Mouse (Mus musculus): Measurements from ENCODE around the gene Usp2. TPM values are rescaled to one million over a fixed set of nuclear protein-coding genes. Genes with fewer than 3 reads are reported as not detected.
A peak's percentile ranks its signal among the peaks of the same experiment; 100 is the strongest.

Gene Usp2
- polyA plus RNA-seq, 1 experiment from 2014 or later: 7.3 TPM

DNA sequence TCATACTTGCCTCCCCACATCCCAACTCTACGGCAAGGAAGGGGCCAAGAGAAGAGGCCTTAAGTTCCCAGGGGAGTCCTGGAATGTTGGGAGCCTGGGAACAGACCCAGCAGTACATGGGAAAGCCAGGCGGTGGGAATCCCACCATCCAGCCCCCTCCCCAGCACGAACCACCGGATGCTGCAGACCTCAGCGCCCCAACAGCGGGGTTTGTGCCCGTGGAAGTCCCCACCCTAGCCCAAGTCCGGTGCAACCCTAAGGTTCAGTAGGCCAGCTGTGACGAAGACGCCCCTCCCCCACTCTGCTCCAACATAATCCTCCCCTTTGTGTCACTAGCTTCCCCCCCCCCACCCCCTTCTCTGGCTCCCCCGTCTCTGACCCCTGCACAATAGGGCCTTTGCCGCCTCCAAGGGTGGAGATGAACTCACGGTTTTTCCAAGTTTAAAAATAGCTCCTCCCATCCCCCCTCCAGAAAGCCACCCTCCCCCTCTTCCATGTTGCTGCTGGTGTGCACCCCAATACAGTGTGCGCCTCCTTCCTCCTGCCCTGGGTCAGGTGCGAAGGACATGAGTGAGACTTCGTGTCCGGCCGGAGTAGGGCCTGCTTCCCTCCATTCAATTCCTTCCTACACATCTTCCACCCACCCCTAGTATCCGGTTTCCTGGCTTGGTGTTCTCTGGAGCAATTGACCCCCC is 63.9 kb downstream of the Usp2 start:
- peak overlapping the region; percentile 30 for H3K4me3 ChIP-seq (ENCODE audit: low read depth, low read length)
- peaks cover 40% of the 10 kb centered on the region for H3K4me1 ChIP-seq (ENCODE audit: control insufficient read depth, insufficient read depth, low read length)
- H3K9me3 ChIP-seq (ENCODE audit: control insufficient read depth, low read length): no peaks in the 10 kb centered on the region
- DNase-seq (ENCODE audit: low spot score, missing footprints): peak; percentile 96
- H3K4me2 ChIP-seq: peak overlapping the region; percentile 67
- peak; percentile 63 for ATAC-seq (ENCODE audit: low FRiP score)
- no peaks in the 10 kb centered on the region for H3K36me3 ChIP-seq (ENCODE audit: control insufficient read depth, insufficient read depth, low read length)
- peak overlapping the region; percentile 77 for H3K27ac ChIP-seq (ENCODE audit: low read depth, low read length)
- H3K27me3 ChIP-seq (ENCODE audit: control insufficient read depth, insufficient read depth, low read length): peaks cover 24% of the 10 kb centered on the region
- peak overlapping the region; percentile 64 for H3K9ac ChIP-seq (ENCODE audit: low read length)
- 6% methylated on average over 19 of the region's 19 CpGs for WGBS

- H3K9ac ChIP-seq (ENCODE audit: low read length): peak overlapping the region; percentile 64; the same call in 1 of the 2 replicates
- ATAC-seq (ENCODE audit: low FRiP score) (no peak), DNase-seq (ENCODE audit: low spot score, missing footprints) (no peak)
- H3K4me3 ChIP-seq (ENCODE audit: low read depth, low read length): no peak overlapping the region
- H3K9me3 ChIP-seq (ENCODE audit: control insufficient read depth, low read length): no peaks in the 10 kb centered on the region
- no peak overlapping the region for H3K4me2 ChIP-seq
- WGBS: 32% methylated on average over 7 of the region's 7 CpGs
- H3K27ac ChIP-seq (ENCODE audit: low read depth, low read length): no peak overlapping the region; the same call in 1 of the 2 replicates
- no peaks in the 10 kb centered on the region for H3K36me3 ChIP-seq (ENCODE audit: control insufficient read depth, insufficient read depth, low read length)
- peaks cover 28% of the 10 kb centered on the region for H3K27me3 ChIP-seq (ENCODE audit: control insufficient read depth, insufficient read depth, low read length)
- H3K4me1 ChIP-seq (ENCODE audit: control insufficient read depth, insufficient read depth, low read length): peaks cover 40% of the 10 kb centered on the region
Observed at GRCm38 (mm10) chr9:44131276-44131590, 64.4 kb downstream of the Usp2 start.

DNA sequence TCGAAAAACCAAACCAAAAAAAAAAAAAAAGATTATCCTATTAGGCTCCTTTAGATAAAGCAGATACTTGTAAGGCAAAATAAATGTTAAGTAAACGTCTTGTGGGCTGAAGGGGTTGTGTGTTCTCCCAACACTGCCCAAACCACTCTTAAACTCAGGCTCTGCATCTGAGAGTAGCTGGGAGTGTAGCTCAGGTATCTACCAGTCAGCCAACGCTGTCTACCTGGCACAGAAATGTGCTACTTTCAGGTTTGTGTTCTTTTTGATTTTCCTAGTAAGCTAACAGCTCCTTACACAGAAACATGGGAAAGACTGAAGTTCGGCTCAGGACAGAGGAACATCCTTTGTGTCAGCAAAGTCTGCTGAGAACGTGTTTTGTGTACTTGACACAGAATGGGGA is 65.4 kb downstream of the Usp2 start:
- Histone ChIP-seq H3K4me3 (ENCODE audit: low read depth, low read length) (no peak overlapping the region), H3K9ac (ENCODE audit: low read length) (no peak overlapping the region), H3K4me1 (ENCODE audit: control insufficient read depth, insufficient read depth, low read length) (peaks cover 40% of the 10 kb centered on the region), H3K27me3 (ENCODE audit: control insufficient read depth, insufficient read depth, low read length) (peaks cover 28% of the 10 kb centered on the region), H3K4me2 (no peak overlapping the region), H3K9me3 (ENCODE audit: control insufficient read depth, low read length) (no peaks in the 10 kb centered on the region), H3K27ac (ENCODE audit: low read depth, low read length) (no peak overlapping the region), H3K36me3 (ENCODE audit: control insufficient read depth, insufficient read depth, low read length) (no peaks in the 10 kb centered on the region)
- WGBS: 61% methylated on average over 5 of the region's 5 CpGs
- DNase-seq (ENCODE audit: low spot score, missing footprints) (peak; percentile 76), ATAC-seq (ENCODE audit: low FRiP score) (no peak)

DNA sequence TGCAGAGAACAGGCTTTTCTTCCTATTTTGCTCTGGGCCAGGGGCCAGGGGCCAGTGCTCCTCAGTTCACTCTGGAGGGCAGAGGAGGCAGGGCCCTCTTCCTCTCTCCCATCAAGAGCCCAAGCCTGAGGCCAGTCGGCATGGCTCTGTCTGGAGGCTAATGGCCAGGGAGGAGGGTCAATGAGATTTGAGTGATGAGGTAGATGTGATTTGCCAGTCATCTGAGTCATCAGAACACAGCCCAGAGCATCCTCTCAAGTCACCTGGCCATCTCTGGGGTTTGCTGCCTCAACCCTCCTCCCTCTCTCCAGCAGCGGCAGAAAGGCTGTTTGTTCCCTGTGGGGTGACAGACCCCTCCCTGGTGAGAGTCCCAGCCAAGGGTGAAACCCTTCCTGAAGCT is 66.5 kb downstream of the Usp2 start:
- H3K4me2 ChIP-seq: peak overlapping the region; percentile 77; the same call in 1 of the 2 replicates
- no peaks in the 10 kb centered on the region for H3K36me3 ChIP-seq (ENCODE audit: control insufficient read depth, insufficient read depth, low read length)
- H3K4me1 ChIP-seq (ENCODE audit: control insufficient read depth, insufficient read depth, low read length): peaks cover 40% of the 10 kb centered on the region
- DNase-seq (ENCODE audit: low spot score, missing footprints) (peak; percentile 85), ATAC-seq (ENCODE audit: low FRiP score) (no peak)
- whole genome bisulfite sequencing: 29% methylated on average over 2 of the region's 2 CpGs
- peaks cover 28% of the 10 kb centered on the region for H3K27me3 ChIP-seq (ENCODE audit: control insufficient read depth, insufficient read depth, low read length)
- H3K4me3 ChIP-seq (ENCODE audit: low read depth, low read length): no peak overlapping the region; the same call in 1 of the 2 replicates
- no peak overlapping the region for H3K9ac ChIP-seq (ENCODE audit: low read length)
- no peaks in the 10 kb centered on the region for H3K9me3 ChIP-seq (ENCODE audit: control insufficient read depth, low read length)
- no peak overlapping the region; the same call in 1 of the 2 replicates for H3K27ac ChIP-seq (ENCODE audit: low read depth, low read length)

DNA sequence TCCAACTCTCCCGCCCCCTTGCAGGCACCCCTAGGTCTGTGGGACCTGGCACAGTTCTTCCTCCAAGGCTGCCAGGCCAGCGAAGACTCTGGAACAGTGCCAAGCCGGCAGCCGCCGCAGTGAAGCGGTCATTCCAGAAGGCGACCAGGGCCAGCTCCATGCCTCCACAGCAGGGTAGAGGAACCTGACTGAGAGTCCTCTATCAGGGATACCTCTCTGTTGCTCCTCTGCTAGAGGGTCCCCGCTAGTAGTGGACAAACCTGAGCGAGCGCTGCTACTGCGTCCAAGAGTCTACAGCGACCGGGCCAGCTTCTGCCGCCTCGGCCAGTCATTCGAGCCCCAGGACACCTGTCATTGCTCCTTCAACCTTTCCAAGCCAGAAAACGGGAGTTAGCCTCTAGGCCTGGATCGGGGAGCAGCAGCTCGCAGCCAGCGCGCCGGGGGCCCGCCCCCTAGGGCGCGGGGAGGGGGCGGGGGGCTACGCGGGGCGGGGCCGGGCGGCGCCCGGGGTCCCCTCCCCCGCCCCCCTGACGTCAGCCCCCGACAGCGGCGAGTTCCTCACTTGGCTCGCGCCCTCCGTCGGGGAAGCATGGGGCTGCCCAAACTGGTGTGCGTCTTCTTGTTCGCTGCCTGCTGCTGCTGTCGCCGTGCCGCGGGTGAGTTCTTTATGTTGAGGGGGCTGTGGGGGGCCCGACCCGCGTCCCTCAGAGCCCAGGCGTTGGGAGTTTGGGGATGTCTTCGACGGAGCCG is 67.5 kb downstream of the Usp2 start, which contains the start of gene Mcam:
TSS of gene Mcam (plus strand) at position 369 of the 750 bp plus-strand sequence.
- Histone ChIP-seq H3K9me3 (ENCODE audit: control insufficient read depth, low read length) (no peaks in the 10 kb centered on the region), H3K4me2 (peak within 1 kb of the TSS; percentile 77), H3K4me1 (ENCODE audit: control insufficient read depth, insufficient read depth, low read length) (peaks cover 40% of the 10 kb centered on the region), H3K27ac (ENCODE audit: low read depth, low read length) (no peak within 1 kb of the TSS), H3K36me3 (ENCODE audit: control insufficient read depth, insufficient read depth, low read length) (no peaks in the 10 kb centered on the region), H3K4me3 (ENCODE audit: low read depth, low read length) (peak within 1 kb of the TSS; percentile 46), H3K9ac (ENCODE audit: low read length) (peak within 1 kb of the TSS; percentile 60), H3K27me3 (ENCODE audit: control insufficient read depth, insufficient read depth, low read length) (peaks cover 28% of the 10 kb centered on the region)
- WGBS: 1% methylated on average over 51 of the region's 55 CpGs
- ATAC-seq (ENCODE audit: low FRiP score): peak; percentile 20; the same call in 1 of the 2 replicates
- DNase-seq (ENCODE audit: low spot score, missing footprints): peak; percentile 92

DNA sequence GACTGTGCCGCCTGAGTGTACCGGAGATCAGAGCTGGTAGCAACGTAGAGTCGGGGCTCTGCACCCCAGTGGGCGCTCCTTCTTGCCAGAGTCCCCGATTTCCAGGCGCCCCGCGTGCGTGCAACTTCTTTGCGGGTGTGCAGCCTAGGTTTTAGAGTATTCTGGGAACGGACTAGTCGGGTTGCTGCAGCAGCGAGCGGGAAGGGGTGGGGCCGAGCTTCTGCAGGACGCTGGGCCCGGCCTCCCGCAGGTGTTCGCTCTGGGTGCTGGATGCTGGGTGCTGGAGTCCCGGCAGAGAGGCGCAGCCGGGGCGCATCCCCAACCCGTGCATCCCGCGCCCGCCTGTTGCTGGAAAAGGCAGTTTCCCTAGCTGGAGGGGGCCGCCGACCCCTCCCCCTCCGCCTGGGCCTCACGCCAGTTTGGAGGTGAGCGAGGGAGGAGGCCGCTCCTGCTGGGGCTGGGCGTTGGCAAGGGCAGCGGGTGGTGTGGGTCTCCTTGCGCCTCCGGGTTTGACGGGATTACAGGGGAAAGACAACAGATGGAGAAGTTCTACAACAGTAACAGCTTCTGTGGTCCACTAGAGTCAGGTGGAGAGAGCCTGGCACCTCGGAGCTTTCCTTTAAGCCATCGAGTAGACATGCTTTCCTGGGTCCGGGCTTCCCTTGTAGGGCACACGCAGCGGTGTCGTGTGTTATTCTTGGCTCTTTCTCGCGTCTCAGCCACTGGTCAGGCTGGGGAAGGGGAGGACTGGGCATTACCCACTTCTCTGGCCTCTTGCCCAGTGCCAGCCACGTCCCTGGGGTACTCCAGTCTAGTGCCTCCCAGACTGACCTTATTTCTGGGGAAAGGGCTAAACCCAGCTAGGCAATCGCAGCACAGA is 68.3 kb downstream of the Usp2 start:
- WGBS: 3% methylated on average over 48 of the region's 49 CpGs
- peak; percentile 93 for DNase-seq (ENCODE audit: low spot score, missing footprints)

DNA sequence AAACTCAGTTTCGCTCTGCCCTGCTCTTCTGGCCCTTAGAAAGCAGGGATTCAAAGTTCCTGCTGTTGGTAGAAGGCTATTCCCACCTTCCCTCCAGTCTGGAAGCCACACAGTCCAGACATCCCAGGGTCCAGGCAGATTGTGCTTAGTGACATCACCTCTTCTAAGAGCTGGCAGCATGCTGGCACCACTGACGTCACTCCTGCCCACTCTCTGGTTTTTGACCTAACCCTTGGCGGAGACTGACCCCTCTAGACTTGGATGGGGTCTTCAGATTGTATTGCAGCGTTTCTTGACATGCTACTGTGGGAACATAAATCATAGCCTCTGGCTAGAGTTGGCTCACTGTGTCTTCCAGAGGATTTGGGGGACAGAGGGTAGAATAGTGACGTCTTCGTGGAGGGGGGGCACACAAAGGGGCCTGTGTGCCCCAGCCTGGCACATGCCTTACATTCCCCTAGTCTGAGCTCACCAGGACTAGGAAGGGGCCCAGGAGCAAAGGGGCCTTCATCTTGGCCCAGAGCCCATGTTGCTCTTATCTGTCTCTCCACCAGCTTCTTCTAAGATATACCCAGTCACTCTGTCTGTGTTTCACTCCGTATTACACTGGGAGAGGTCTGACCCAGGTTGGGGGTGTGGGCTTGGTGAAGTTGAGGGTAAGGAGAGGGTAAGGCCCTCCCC is 69.0 kb downstream of the Usp2 start:
- ATAC-seq (ENCODE audit: low FRiP score) (no peak), DNase-seq (ENCODE audit: low spot score, missing footprints) (peak; percentile 57)
- 71% methylated on average over 7 of the region's 7 CpGs for WGBS
- Histone ChIP-seq H3K9ac (ENCODE audit: low read length) (no peak overlapping the region), H3K4me2 (peak overlapping the region; percentile 77), H3K36me3 (ENCODE audit: control insufficient read depth, insufficient read depth, low read length) (no peaks in the 10 kb centered on the region), H3K27ac (ENCODE audit: low read depth, low read length) (no peak overlapping the region), H3K4me3 (ENCODE audit: low read depth, low read length) (peak overlapping the region; percentile 46; the same call in 1 of the 2 replicates), H3K4me1 (ENCODE audit: control insufficient read depth, insufficient read depth, low read length) (peaks cover 26% of the 10 kb centered on the region), H3K27me3 (ENCODE audit: control insufficient read depth, insufficient read depth, low read length) (peaks cover 28% of the 10 kb centered on the region), H3K9me3 (ENCODE audit: control insufficient read depth, low read length) (no peaks in the 10 kb centered on the region)

More for the DNA sequence above, 68.3 kb downstream of the Usp2 start:
- Histone ChIP-seq H3K4me3 (ENCODE audit: low read depth, low read length) (peak overlapping the region; percentile 46), H3K27me3 (ENCODE audit: control insufficient read depth, insufficient read depth, low read length) (peaks cover 28% of the 10 kb centered on the region), H3K36me3 (ENCODE audit: control insufficient read depth, insufficient read depth, low read length) (no peaks in the 10 kb centered on the region), H3K9ac (ENCODE audit: low read length) (peak overlapping the region; percentile 60), H3K9me3 (ENCODE audit: control insufficient read depth, low read length) (no peaks in the 10 kb centered on the region), H3K27ac (ENCODE audit: low read depth, low read length) (no peak overlapping the region), H3K4me2 (peak overlapping the region; percentile 77), H3K4me1 (ENCODE audit: control insufficient read depth, insufficient read depth, low read length) (peaks cover 33% of the 10 kb centered on the region)
- ATAC-seq (ENCODE audit: low FRiP score): 0 out of 2 replicates have a peak, but pooled peaks have one; percentile 2

DNA sequence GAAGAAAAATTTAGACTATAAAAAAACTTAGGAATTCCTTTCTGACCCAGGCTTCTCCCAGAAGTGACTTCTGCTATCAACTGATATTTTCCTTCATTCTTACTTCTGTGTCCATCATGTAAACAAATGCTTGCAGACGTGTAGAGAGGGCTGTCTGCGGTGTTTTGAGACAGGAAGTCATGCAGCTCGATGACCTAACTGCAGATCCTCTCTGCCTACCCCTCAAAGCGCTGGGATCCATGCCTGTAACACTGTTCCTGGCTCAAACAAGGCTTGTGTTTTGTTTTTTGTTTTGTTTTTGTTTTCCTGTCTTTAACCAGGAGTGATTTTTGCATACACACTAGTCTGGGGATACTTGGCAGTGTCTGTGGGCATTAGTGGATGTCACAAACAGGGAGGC is 71.0 kb downstream of the Usp2 start:
- H3K27me3 ChIP-seq (ENCODE audit: control insufficient read depth, insufficient read depth, low read length): peaks cover 28% of the 10 kb centered on the region
- H3K4me2 ChIP-seq: no peak overlapping the region
- no peak overlapping the region for H3K4me3 ChIP-seq (ENCODE audit: low read depth, low read length)
- 65% methylated on average over 4 of the region's 4 CpGs for WGBS
- no peak for ATAC-seq (ENCODE audit: low FRiP score)
- H3K9me3 ChIP-seq (ENCODE audit: control insufficient read depth, low read length): no peaks in the 10 kb centered on the region
- H3K4me1 ChIP-seq (ENCODE audit: control insufficient read depth, insufficient read depth, low read length): peaks cover 19% of the 10 kb centered on the region
- H3K9ac ChIP-seq (ENCODE audit: low read length): no peak overlapping the region
- H3K36me3 ChIP-seq (ENCODE audit: control insufficient read depth, insufficient read depth, low read length): no peaks in the 10 kb centered on the region
- no peak overlapping the region for H3K27ac ChIP-seq (ENCODE audit: low read depth, low read length)
- peak; percentile 61 for DNase-seq (ENCODE audit: low spot score, missing footprints)
